Mouse (Mus musculus): ENCODE data around the gene Slc30a5.
"Not testable (repeated sequence)": the region's sequence is repeated elsewhere in the genome, so short reads cannot be mapped to it uniquely, and the experiment has no call there.

The Slc30a5 gene

GRCm38 (mm10) chr13:100832741-100833639, at the start of gene Slc30a5:
TSS of gene Slc30a5 (minus strand) at chr13:100833427.
- peak; percentile 99 for DNase-seq (ENCODE audit: low spot score)

- no peak for DNase-seq (ENCODE audit: low spot score)
These were observed 48.7 kb upstream of the Slc30a5 start for GRCm38 (mm10) chr13:100881944-100882343.

GRCm38 (mm10) chr13:100879806-100880205, 46.6 kb upstream of the Slc30a5 start:
- DNase-seq (ENCODE audit: low spot score), result no peak

GRCm38 (mm10) chr13:100879326-100879725, 46.1 kb upstream of the Slc30a5 start:
- no peak for DNase-seq (ENCODE audit: low spot score)

- DNase-seq (ENCODE audit: low spot score), result no peak
These were observed 45.0 kb upstream of the Slc30a5 start for GRCm38 (mm10) chr13:100878264-100878663.

- DNase-seq (ENCODE audit: low spot score), result no peak
These were observed 44.5 kb upstream of the Slc30a5 start for GRCm38 (mm10) chr13:100877703-100878102.

GRCm38 (mm10) chr13:100875103-100875502, 41.9 kb upstream of the Slc30a5 start:
- no peak for DNase-seq (ENCODE audit: low spot score)

- no peak for DNase-seq (ENCODE audit: low spot score)
These were observed 41.4 kb upstream of the Slc30a5 start for GRCm38 (mm10) chr13:100874588-100874987.

- DNase-seq (ENCODE audit: low spot score), result no peak
These were observed 40.3 kb upstream of the Slc30a5 start for GRCm38 (mm10) chr13:100873530-100873929.

GRCm38 (mm10) chr13:100871445-100872171, 38.4 kb upstream of the Slc30a5 start:
- no peak for DNase-seq (ENCODE audit: low spot score)

- DNase-seq (ENCODE audit: low spot score), result no peak
These were observed 36.6 kb upstream of the Slc30a5 start for GRCm38 (mm10) chr13:100869813-100870212.

- DNase-seq (ENCODE audit: low spot score), result peak; percentile 13
These were observed 33.1 kb upstream of the Slc30a5 start for GRCm38 (mm10) chr13:100866311-100866710.

GRCm38 (mm10) chr13:100865744-100866143, 32.5 kb upstream of the Slc30a5 start:
- no peak for DNase-seq (ENCODE audit: low spot score)

- not testable (repeated sequence) for DNase-seq (ENCODE audit: low spot score)
These were observed 30.7 kb upstream of the Slc30a5 start for GRCm38 (mm10) chr13:100863914-100864313.

GRCm38 (mm10) chr13:100859117-100859516, 25.9 kb upstream of the Slc30a5 start:
- DNase-seq (ENCODE audit: low spot score), result no peak

GRCm38 (mm10) chr13:100854174-100854573, 20.9 kb upstream of the Slc30a5 start:
- peak; percentile 30 for DNase-seq (ENCODE audit: low spot score)

GRCm38 (mm10) chr13:100853120-100853519, 19.9 kb upstream of the Slc30a5 start:
- no peak for DNase-seq (ENCODE audit: low spot score)

GRCm38 (mm10) chr13:100849137-100849536, 15.9 kb upstream of the Slc30a5 start:
- DNase-seq (ENCODE audit: low spot score), result no peak

GRCm38 (mm10) chr13:100846891-100847579, 13.8 kb upstream of the Slc30a5 start:
- DNase-seq (ENCODE audit: low spot score), result no peak

GRCm38 (mm10) chr13:100846254-100846653, 13.0 kb upstream of the Slc30a5 start:
- no peak for DNase-seq (ENCODE audit: low spot score)

- no peak for DNase-seq (ENCODE audit: low spot score)
These were observed 10.7 kb upstream of the Slc30a5 start for GRCm38 (mm10) chr13:100843944-100844343.

- peak; percentile 44 for DNase-seq (ENCODE audit: low spot score)
These were observed 9.9 kb upstream of the Slc30a5 start for GRCm38 (mm10) chr13:100843016-100843725.
